In genomic region chr7:80403551-80403950, GRCm38 (mm10) we compare ENCODE assay signal across 8 mouse cellular contexts. TPM values are rescaled to one million over a fixed set of nuclear protein-coding genes. Genes with fewer than 3 reads are reported as not detected.
DNase-seq lines count a peak whose midpoint lies in the region; ATAC-seq and TF ChIP-seq lines count a peak whose summit lies in the region.

No protein-coding gene starts in this region.

- intact Hi-C loops in heart, adult 2 months (cut with DNase I): loop anchor here (1.0 kb wide), 1 partner anchor 15 kb away; no protein-coding TSS in a partner anchor

- no peak overlapping the region for H3K27ac ChIP-seq in midbrain, embryonic 13.5 days
- H3K27ac ChIP-seq in midbrain, embryonic 11.5 days (ENCODE audit: low read depth, low read length): no peak overlapping the region
- H3K27ac ChIP-seq in heart, adult 2 months: peak overlapping the region; percentile 98

- WGBS in midbrain, embryonic 13.5 days: 66% methylated on average over 9 of the region's 9 CpGs
- WGBS in midbrain, embryonic 11.5 days: 54% methylated on average over 9 of the region's 9 CpGs
- WGBS in heart, adult 2 months: 4% methylated on average over 9 of the region's 9 CpGs

- ATAC-seq in midbrain, embryonic 13.5 days: no peak
- no peak for ATAC-seq in midbrain, embryonic 11.5 days (ENCODE audit: low FRiP score)
- ATAC-seq in monocyte, adult 5-6 weeks (replicated peaks; ENCODE audit: insufficient number of reproducible peaks, low FRiP score, low TSS enrichment, poor library complexity, severe bottlenecking): no peak

- H3K4me1 ChIP-seq in midbrain, embryonic 13.5 days (replicated peaks): peaks cover 36% of the 10 kb centered on the region
- H3K4me1 ChIP-seq in midbrain, embryonic 11.5 days (ENCODE audit: control insufficient read depth, insufficient read depth, low read length): peaks cover 11% of the 10 kb centered on the region
- H3K4me1 ChIP-seq in heart, adult 2 months (ENCODE audit: control insufficient read depth, insufficient read depth, low read length): peaks cover 23% of the 10 kb centered on the region

- H3K27me3 ChIP-seq in midbrain, embryonic 13.5 days: peaks cover 27% of the 10 kb centered on the region
- H3K27me3 ChIP-seq in midbrain, embryonic 11.5 days (ENCODE audit: control insufficient read depth, insufficient read depth, low read length): peaks cover 8% of the 10 kb centered on the region; the same call in 1 of the 2 replicates
- H3K27me3 ChIP-seq in heart, adult 2 months (ENCODE audit: control insufficient read depth, insufficient read depth, low read length): no peaks in the 10 kb centered on the region

- TF ChIP-seq POLR2A in heart, adult 2 months (IDR thresholded peaks at IDR 0.05; ENCODE audit: insufficient read depth, low read depth, low read length): no peak

- peaks cover 4% of the 10 kb centered on the region; the same call in 1 of the 2 replicates for H3K79me2 ChIP-seq in heart, adult 2 months (replicated peaks; ENCODE audit: control insufficient read depth, insufficient read depth, low read length)

- no peak for TF ChIP-seq CTCF in heart, adult 2 months (IDR thresholded peaks at IDR 0.05)

- peak overlapping the region; percentile 77; the same call in 1 of the 2 replicates for H3K4me3 ChIP-seq in midbrain, embryonic 13.5 days (replicated peaks)
- no peak overlapping the region for H3K4me3 ChIP-seq in midbrain, embryonic 11.5 days (ENCODE audit: low read depth, low read length)
- H3K4me3 ChIP-seq in heart, adult 2 months: peak overlapping the region; percentile 58; the same call in 1 of the 2 replicates

- no peak for DNase-seq in midbrain, embryonic 11.5 days (ENCODE audit: low spot score, missing footprints)
- DNase-seq in cerebellum, adult 8-10 months: peak; percentile 70
- peak; percentile 76 to 85 for DNase-seq in heart, adult 2 months
- DNase-seq in kidney, adult 18-20 months: peak; percentile 72
- peak; percentile 75 to 82 for DNase-seq in lung, adult 18-20 months
- peak; percentile 86 for DNase-seq in skeletal muscle tissue, adult 2 months (ENCODE audit: low read depth, low spot score)

- H3K9me3 ChIP-seq in midbrain, embryonic 13.5 days: no peaks in the 10 kb centered on the region
- H3K9me3 ChIP-seq in midbrain, embryonic 11.5 days (ENCODE audit: control insufficient read depth, low read length): no peaks in the 10 kb centered on the region

- no peak overlapping the region for H3K9ac ChIP-seq in midbrain, embryonic 13.5 days (replicated peaks)
- H3K9ac ChIP-seq in midbrain, embryonic 11.5 days (ENCODE audit: low read length): no peak overlapping the region
- peak overlapping the region; percentile 16; the same call in 1 of the 2 replicates for H3K9ac ChIP-seq in heart, adult 2 months (ENCODE audit: low read depth, low read length)

- 0 out of 2 replicates have a peak, but pooled peaks have one; percentile 54 for TF ChIP-seq EP300 in heart, adult 2 months (IDR thresholded peaks at IDR 0.05; ENCODE audit: insufficient read depth, low read depth, low read length)

- no peaks in the 10 kb centered on the region for H3K36me3 ChIP-seq in midbrain, embryonic 13.5 days
- no peaks in the 10 kb centered on the region for H3K36me3 ChIP-seq in midbrain, embryonic 11.5 days (ENCODE audit: control insufficient read depth, insufficient read depth, low read length)
- no peaks in the 10 kb centered on the region; the same call in 1 of the 2 replicates for H3K36me3 ChIP-seq in heart, adult 2 months (ENCODE audit: control insufficient read depth, insufficient read depth, low read length)

- peak overlapping the region; percentile 92 for H3K4me2 ChIP-seq in midbrain, embryonic 13.5 days (replicated peaks)
- H3K4me2 ChIP-seq in midbrain, embryonic 11.5 days: no peak overlapping the region

RNA-seq across cellular contexts. Expression of gene Furin, which starts 1.7 kb away (rescaled TPM):
- 3.2 and 3.6 TPM in 2 replicates for polyA plus RNA-seq in midbrain, embryonic 13.5 days (2015; fragmentation: Nextera tagmentation; extraction: Ambion mirVana)
- 2.7 TPM in 2 replicates for polyA plus RNA-seq in midbrain, embryonic 11.5 days (2014; fragmentation: Nextera tagmentation; extraction: Ambion mirVana)
- total RNA-seq in heart, adult 2 months (2021): 100 to 1,000 TPM; 108 to 129 TPM
- 64.9 and 79.4 TPM in 2 replicates for polyA plus RNA-seq in heart, adult 2 months (2012; rRNA removed)
- total RNA-seq in monocyte, adult 5-6 weeks (2017): 31.1 to 46.2 TPM (median 34.3 TPM) in 3 replicates

RNA-seq across cellular contexts. Expression of gene Fes, which starts 15.8 kb away (rescaled TPM):
- polyA plus RNA-seq in midbrain, embryonic 13.5 days (2015; fragmentation: Nextera tagmentation; extraction: Ambion mirVana): 3.0 and 5.0 TPM in 2 replicates
- 7.3 and 7.6 TPM in 2 replicates for polyA plus RNA-seq in midbrain, embryonic 11.5 days (2014; fragmentation: Nextera tagmentation; extraction: Ambion mirVana)
- total RNA-seq in heart, adult 2 months (2021): 1 to 10 TPM; 8.9 to 9.8 TPM
- 15.4 and 17.3 TPM in 2 replicates for polyA plus RNA-seq in heart, adult 2 months (2012; rRNA removed)
- total RNA-seq in monocyte, adult 5-6 weeks (2017): 117 to 175 TPM (median 150 TPM) in 3 replicates

RNA-seq across cellular contexts. Expression of gene Man2a2, which starts 32.4 kb away (rescaled TPM):
- polyA plus RNA-seq in midbrain, embryonic 13.5 days (2015; fragmentation: Nextera tagmentation; extraction: Ambion mirVana): 19.4 and 21.3 TPM in 2 replicates
- 5.8 and 6.9 TPM in 2 replicates for polyA plus RNA-seq in midbrain, embryonic 11.5 days (2014; fragmentation: Nextera tagmentation; extraction: Ambion mirVana)
- total RNA-seq in heart, adult 2 months (2021): 10 to 100 TPM; 55.7 to 58.7 TPM
- 75.8 and 82.4 TPM in 2 replicates for polyA plus RNA-seq in heart, adult 2 months (2012; rRNA removed)
- total RNA-seq in monocyte, adult 5-6 weeks (2017): 12.8 to 20.6 TPM (median 18.0 TPM) in 3 replicates

Comparison
In these comparisons a context has a peak if more than half of its experiments do, and no peak if none do; other contexts are left out.
1. RNA of gene Furin, which starts 1.7 kb away (polyA plus RNA-seq): 64.9 to 79.4 TPM in heart, adult 2 months; 3.2 to 3.6 TPM in midbrain, embryonic 13.5 days and 2.7 TPM in midbrain, embryonic 11.5 days; every median in the first group is over 10 times any median in the second.